Mouse (Mus musculus) urinary bladder, adult 18-20 months (tissue): ENCODE data around the gene Ksr2.

Experiments used
- DNase-seq, 2 experiments: peaks; one replicate each; pipeline ENCODE4 v3.0.0; 2022; ENCODE audit warnings: low spot score in 2 of 2, mixed read lengths in 2 of 2

The Ksr2 gene

DNA sequence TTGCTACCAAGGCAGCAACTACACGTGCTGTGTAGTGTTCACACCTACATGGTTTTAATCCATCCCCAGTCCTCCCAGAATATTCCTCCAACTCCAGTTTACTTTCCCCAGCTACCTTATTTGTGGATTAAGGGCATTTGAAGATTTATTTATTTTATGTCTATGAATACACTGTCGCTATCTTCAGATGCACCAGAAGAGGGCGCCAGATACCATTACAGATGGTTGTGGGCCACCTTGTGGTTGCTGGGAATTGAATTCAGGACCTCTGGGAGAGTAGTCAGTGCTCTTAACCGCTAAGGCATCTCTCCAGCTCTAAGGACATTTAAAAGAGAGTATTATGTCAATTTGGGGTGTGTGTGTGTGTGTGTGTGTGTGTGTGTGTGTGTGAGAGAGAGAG is 108.7 kb downstream of the Ksr2 start:
- no peak for DNase-seq

DNA sequence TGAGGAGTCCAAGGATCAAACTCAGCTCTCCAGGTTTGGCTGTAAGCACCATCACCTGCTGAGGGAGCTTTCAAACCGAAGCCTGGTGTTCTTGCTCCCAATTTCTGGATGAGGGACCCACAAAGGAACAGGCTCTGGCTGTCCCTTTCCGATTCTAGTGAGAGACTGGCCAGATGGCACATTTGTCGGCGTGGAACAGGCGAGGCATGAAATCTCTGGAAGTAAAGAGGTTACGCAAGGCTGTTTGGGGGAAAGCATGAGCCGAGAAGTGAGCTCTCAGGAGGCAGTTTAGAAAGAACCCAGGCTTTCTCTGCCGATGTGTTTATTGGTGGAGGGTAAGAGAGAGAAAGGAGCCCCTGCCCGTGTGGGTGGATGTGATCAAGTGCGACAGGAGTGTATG is 109.2 kb downstream of the Ksr2 start:
- no peak for DNase-seq

DNA sequence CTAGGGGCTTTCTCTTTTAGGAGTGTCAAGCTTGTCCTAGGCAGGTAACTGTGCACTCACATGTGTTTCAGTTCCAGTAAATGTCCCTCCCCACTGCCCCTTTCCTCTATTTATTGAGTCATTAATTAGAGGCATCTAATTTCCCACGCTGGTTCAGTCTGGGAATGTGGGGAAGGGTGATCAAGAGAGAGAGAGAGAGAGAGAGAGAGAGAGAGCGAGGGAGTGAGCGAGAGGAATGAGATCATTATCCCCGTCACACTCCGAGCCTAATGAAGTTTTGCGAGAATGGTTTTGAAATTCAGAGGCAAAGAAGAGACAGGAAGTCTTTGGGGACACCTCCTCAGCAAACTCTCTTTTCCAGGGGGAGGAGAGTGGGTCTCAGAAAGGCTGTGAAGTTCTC is 117.2 kb downstream of the Ksr2 start:
- DNase-seq = no peak

DNA sequence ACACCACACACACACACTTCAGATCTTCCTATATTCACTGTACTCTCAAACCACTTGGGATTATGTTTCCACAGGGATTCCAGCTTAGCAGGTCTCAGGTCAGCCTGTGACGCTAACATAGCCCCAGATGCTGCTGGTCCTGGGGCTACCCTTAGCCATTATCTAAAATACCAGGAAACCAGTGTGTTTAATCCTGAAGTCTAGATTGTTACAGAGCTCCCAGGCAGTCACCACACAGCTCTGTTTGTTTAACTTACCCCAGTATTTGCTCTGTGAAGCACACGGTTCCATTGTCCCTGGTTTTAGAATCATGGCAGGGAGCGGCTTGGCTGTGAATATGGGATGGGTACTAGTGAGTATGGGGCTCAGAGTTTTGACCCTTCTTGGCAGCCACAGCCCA is 125.4 kb downstream of the Ksr2 start:
- DNase-seq = no peak

DNA sequence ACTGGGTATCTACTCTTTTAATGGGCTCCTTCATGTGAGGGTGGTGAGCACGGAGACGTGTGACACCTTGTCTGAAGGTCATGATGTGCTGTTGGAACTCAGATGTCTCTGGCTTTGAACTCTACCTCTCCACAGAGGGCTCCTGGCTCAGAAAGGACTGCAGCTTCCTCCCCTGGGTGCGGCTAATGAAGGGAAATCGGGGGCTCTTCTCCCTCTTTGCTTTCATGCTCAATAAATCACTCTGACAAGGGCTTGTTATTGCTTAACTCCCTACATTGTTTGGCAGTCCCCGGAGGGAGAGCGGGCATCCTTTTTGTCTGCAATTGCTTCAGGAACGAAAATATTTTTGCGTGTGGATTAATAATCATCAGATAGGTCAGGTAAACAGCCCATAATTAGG is 127.9 kb downstream of the Ksr2 start:
- no peak for DNase-seq

DNA sequence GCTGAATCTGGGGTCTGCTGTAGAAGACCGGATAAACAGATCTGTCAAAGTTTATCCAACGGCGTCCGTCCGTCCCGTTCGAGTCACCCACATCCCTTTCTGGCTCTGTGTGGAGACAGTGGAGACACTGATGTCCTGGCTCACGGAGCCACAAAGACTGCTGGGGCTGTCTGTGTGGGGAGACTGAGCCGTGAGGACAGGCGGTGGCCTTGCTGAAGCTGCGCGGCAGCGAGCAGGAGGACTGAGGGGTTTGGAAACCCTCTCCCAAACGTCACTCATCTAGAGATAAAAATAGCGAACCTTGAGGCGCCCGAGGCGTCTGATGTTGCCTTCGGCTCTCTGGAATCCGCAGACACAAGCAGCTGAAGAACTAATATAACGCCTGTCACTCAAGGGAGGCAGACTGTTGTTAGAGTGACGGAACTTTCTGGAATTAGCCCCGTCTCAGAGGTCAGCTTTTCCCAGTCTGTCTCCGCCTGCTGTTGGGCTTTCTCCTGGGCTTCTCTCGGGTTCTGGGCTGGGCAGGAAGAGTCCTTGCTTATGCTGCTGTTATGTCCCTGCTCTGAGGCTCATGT is 133.0 kb downstream of the Ksr2 start:
- DNase-seq = no peak

DNA sequence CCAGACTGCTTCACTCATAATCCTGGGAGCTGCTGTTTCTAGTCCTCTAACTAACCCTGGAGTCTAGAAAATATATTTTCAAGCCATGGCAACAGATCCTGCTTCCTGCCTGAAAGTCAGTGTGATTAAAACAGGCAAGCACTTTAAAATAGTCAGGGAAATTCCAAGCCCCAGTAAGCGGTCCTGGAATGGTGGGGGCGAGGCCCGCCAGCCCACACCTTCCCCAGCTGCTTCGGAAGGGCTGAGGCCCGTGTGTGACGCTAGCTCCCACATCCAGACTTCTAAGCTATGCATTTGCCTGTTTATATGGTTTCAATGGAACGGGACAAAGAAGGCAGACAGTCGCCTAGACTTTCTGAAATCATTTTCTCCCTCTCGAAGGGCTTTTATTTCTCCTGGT is 137.2 kb downstream of the Ksr2 start:
- DNase-seq = no peak

DNA sequence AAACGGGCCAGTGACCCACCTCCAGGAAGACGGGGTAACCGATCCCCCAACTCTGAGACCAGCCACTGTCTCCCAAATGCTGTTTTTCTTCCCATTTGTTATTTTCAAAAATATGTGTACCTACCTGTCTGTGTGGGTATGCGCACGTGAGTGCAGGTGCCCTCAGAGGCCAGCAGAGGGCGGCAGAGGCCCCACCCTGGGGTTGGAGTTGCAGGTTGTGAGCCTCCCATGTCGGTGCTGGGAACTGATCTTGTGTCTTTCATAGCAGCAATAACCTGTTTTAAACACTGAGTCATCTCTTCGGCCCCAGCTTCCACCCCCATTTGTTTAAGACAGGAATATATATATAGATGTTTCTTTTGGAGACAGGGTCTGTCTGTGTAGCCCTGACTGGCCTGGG is 138.3 kb downstream of the Ksr2 start:
- DNase-seq = no peak

DNA sequence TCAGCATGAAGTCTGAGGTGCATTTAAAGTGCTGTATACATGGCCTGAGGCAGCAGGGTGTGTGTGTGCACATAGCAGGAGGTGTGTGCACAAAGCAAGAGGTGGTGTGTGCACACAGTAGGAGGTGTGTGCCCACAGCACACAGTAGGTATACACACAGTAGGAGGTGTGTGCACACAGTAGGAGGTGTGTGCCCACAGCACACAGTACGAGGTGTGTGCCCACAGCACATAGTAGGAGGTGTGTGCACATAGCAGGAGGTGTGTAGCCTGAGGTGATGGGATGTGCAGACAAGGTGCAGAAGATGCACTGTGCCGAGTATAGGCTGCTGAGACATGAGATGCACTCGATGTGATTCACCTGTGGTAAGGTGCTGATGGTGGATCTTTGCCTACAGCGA is 140.7 kb downstream of the Ksr2 start:
- DNase-seq = no peak

DNA sequence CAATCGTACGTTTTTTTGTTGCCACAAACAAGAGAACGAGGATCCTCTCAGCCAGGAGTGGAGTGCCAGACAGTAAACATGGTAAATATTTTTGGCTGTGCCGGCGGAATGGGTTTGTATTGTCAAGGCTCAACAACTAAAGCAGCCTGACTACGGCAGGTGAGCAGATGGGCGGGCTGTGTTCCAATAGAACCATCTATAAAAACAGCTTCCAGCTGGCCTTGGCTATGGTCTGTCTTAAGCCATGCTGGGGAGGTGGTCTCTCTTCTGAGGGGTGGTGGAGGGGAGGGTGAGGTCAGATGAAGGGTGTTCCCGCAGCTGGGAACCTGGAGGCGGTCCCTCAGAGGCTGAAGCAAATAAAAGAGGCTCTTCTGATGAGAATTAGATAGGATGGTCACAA is 142.8 kb downstream of the Ksr2 start:
- no peak for DNase-seq

DNA sequence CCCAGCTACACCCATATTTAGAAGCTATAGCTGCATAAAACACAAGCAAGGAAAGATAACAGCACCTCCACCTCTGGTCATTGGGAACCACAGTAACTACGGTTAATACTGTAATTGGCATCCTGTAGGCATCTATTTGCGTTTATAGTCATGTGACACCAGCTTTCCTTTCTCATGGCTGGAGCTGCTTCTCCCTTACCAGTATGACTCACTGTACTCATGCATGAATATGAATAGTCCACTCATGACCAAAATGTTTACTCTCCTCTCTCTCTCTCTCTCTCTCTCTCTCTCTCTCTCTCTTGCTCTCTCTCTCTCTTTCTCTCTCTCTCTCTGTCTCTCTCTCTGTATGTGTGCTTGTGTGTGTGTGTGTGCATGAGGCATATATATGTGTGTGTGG is 147.3 kb downstream of the Ksr2 start:
- no peak for DNase-seq

DNA sequence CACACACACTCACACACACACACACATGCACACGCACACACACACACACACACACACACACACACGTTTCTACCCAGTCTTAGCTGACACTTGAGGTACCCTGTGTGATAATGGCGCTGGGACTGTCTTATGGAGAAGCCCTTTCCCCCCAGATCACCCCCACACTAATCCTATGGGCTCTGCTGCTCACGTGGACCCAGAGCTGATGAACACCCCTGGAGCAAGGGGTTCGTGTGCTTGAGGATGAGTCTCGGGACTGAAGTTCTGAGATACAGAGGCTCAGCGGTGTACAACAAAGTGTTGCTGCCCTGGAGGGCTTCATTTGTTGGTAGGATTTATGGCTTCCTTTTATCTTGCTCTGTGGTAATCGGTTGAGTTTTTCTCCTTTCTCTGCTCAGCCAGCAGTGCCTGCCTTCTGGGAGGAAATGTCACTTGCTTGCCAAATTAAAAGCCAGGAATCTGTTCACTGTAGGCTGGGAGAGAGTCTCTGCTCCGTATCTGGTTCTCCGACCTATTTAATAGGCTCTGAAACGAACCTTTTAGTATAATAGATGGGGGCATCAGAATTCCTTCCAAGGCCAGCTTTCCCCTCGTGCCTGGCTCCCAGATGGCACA is 152.4 kb downstream of the Ksr2 start:
- no peak for DNase-seq

DNA sequence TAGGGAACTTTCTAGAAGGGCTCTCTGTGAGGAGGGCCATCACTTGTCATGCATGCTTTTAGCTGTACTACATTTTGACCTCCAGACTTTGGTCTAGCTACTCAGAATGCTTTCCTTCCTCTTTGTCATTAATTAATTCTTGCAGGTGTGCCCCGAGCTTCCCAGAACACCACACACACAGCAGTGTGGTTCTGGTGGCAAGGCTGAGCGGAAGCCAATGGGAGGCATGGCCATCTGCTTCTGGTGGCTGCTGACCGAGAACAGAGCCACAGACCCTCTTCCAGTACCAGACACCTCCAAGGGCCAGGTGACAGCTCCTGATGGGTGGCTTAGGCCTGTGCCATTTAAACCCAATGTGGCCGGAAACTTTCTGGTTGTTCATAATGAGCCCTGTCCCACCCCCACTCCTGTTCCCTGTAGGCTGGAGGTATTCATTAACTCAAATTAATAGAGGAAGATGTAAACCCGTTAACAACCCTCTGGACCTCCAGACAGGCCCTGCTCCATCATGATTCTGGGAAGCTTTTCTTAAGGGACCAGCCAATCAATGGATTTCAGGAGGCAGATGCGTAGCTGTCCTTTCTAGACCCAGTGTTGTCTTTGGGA is 155.5 kb downstream of the Ksr2 start:
- DNase-seq = no peak

DNA sequence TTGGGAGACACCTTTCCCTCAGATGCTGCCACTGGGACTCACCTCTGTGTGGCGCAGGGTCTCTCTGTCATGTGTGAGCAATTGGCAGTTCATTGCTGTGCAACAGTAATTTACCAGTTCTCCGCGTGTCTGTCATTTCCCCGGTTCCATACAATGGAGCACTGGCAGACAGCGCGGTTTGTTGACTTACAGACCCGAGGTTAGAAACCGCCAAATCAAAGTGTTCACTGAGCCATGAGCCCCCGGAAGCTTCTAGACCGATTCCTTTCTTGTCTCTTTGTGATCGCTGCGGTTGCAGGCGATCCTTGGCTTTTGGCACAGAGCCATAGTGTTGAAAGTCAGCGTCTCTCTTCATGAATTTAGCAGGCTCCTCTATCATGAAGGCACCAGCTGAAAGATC is 158.6 kb downstream of the Ksr2 start:
- DNase-seq = no peak

DNA sequence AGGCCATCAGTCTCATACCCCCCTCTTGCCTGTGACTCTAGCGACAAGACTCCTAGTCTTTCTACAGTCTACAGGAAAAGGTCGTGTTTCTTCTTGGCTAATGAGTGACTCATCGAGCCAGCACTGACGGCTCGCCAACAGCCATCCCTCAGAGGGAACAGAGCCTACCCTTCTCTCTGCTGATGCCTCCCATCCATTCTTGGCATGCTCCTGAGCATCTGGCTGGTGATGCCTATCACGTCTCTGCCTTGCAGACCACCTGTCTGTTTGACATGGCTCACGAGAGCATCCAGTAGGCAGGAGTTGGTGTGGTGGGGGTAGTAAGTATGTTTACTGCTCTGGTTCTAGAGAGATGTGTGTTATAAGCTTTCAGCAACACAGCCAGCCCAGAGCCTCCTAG is 161.1 kb downstream of the Ksr2 start:
- no peak for DNase-seq

DNA sequence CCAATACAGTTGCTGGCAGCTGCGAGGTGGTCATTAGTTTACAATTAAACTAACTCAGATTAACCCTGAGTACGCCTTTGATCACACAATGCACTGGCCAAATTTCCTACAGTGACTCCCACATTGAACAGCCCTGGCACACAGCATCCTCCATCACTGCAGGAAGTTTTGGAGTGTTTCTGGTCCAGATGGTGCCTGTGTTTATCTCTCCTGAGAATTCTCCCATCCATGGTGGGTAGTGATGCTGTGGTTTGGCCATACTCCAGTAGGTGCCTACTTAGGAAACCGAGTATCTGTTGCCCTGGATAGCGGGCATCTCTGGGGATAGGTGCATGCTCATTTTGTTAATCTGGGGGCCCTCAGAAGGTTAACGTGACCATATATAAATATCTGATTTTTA is 163.8 kb downstream of the Ksr2 start:
- no peak for DNase-seq

DNA sequence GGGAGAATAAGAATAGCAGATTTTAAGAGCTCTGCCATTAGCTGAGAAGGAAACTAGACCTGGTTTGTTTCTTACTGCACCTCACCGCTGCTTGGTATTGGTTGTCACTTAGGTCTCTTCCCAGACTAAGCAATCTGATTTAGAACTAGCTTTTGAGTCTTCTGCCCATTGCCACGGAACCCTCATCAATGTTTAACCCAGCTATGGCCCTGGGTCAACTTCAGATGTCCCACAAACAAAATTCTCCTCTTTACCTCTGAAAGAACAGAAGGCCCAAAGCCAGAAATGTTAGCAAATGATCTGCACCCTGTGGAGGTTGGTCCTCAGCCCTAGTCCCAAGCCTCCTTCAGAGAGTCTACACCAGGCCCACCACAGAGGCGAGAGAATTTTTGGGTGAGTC is 167.9 kb downstream of the Ksr2 start:
- no peak for DNase-seq

DNA sequence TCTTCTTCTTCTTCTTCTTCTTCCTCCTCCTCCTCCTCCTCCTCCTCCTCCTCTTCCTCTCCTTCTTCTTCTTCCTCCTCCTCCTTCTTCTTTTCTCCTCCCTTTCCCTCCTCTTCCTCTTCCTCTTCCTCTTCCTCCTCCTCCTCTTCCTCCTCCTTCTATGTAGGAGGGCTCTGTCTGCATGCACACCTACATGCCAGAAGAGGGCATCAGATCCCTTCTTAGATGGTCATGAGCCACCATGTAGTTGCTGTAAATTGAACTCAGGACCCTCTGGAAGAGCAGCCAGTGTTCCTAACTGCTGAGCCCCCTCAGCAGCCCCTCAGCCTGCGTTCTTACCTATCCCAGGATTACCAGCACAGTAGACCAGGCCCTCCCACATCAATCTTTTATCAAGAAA is 170.6 kb downstream of the Ksr2 start:
- DNase-seq = no peak

DNA sequence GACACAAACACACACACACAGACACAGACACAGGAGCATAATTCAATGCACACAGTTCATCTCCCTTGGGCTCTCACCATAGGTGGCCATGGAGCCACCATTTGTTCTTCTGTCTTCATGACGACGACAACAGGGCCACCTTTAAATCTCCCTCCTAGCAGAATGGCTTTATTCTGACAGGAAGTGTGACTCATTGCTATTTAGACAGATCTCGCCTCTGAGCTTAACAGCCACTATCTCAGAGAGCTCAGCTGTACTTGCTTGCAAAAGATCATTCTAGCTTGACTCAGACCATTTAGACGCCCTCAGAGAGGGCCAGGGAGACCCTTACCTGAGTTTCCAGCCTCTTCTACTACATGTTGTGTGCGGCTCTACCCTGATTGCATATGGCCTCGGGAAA is 175.5 kb downstream of the Ksr2 start:
- DNase-seq = no peak

DNA sequence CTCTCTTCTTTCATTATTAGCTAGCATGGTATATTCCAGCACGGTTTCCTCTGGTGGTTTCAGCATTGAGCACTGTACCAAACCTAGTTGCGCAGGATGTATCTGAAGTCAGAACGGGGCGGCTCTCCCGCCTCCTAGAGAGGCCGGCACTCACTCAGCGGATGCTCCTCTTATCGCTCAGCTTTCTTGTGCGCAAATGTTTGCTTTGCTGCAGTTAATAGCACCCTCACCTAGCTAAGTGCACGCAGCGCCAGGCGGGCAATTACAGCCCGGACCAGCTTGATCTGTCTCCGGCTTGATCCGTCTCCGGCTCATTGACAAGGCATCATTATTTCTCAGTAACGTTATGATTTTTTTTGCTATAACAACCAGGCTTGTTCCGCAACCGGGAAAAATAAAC is 179.5 kb downstream of the Ksr2 start:
- DNase-seq = no peak

DNA sequence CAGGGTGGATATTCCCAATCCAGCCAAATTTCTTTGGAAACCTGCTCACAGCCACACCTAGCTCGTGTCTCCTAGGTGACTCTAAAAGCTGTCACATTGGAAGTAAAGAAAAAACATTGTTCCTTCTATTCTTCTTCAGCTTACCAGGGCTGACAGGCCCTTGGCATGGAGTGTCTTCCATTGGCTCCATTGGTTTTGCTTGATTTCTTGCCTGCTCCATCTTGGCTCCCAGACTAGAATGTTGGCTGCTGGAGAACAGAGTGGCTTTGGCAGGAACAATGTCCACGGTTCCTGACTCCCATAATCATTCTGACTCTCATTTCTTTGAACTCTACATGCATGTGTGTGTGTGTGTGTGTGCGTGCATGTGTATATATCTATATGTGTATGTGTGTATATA is 183.0 kb downstream of the Ksr2 start:
- no peak for DNase-seq

DNA sequence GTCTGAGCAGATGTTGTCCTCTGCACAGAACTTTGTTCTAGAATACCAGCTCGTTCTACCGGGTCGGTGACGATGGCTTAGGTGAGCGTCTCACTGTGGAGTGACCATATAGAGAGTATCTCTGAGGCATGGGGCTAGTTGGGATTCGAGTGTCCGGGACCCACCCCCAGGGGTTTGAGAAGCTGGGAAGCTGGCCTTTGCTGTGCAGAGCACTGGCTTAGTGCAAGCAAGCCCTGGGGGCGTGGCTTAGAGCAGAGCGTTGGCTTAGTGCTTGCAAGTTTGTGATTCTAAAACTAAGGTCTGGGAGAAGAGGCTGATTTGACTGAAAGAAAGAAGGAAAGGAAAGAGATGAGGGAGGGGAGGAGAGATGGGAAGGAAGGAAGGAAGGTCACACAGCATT is 188.2 kb downstream of the Ksr2 start:
- DNase-seq = no peak

DNA sequence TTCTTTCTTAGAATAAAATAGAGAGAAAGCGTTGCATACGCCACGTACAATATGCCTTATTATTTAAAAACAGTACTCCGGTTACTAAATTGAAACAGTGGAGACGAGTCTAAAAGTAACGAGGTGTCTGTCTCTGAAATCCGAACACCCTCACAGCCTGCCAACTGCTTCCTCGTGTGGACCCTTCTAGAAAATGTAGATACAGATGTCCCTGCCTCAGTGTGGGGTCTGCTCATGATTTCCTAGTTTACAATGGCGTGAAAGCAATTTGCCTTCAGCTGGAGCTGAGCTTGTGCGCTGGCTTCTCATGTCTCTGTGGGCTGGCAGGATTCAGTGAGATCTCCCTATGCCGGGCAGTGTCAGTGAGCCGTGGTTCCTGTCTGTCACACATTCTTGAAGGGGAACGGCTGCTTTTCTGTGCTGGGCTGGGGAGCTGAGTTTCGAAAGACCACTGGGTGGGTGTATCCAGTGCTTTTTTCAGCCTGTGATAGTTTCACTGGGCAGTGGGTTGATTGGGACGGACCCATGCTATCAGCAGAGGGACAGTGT is 194.0 kb downstream of the Ksr2 start:
- DNase-seq = no peak
